Mouse (Mus musculus): Measurements from ENCODE around the gene Cfap73.

GRCm38 (mm10) chr5:120635633-120636032, 1.6 kb upstream of the Cfap73 start:
- no peak for TF ChIP-seq POLR2A (IDR thresholded peaks at IDR 0.05; ENCODE audit: control insufficient read depth, extremely low read depth, insufficient read depth, low read length, poor library complexity)
- TF ChIP-seq CTCF (IDR thresholded peaks at IDR 0.05; ENCODE audit: borderline replicate concordance, control insufficient read depth, extremely low read depth, insufficient read depth, low read length, poor library complexity) = no peak
